Mouse (Mus musculus): Measurements from ENCODE around the gene Ctsw. TPM values are rescaled to one million over a fixed set of nuclear protein-coding genes. Genes with fewer than 3 reads are reported as not detected.
"Not testable (repeated sequence)": the region's sequence is repeated elsewhere in the genome, so short reads cannot be mapped to it uniquely, and the experiment has no call there.

Gene Ctsw
- total and polyA plus RNA-seq, 2 experiments: 0.37 to 1.5 TPM

- DNase-seq (ENCODE audit: extremely low read depth, low read depth, low spot score): no peak
- H3K4me1 ChIP-seq (ENCODE audit: control insufficient read depth, insufficient read depth, low read length): no peaks in the 10 kb centered on the region
- no peak overlapping the region for H3K9ac ChIP-seq (ENCODE audit: low read depth, low read length)
- no peaks in the 10 kb centered on the region for H3K27me3 ChIP-seq (ENCODE audit: control insufficient read depth, insufficient read depth, low read length)
- peaks cover 4% of the 10 kb centered on the region; the same call in 1 of the 2 replicates for H3K79me2 ChIP-seq (ENCODE audit: control insufficient read depth, insufficient read depth, low read length)
- no peak for TF ChIP-seq POLR2A (IDR thresholded peaks at IDR 0.05; ENCODE audit: extremely low read depth, insufficient read depth, low read length)
- TF ChIP-seq CTCF (IDR thresholded peaks at IDR 0.05; ENCODE audit: low read depth, low read length): no peak
- peaks cover 10% of the 10 kb centered on the region; the same call in 1 of the 2 replicates for H3K36me3 ChIP-seq (ENCODE audit: control insufficient read depth, insufficient read depth, low read length)
- H3K27ac ChIP-seq (replicated peaks; ENCODE audit: insufficient read depth, low read depth, low read length): no peak overlapping the region
- H3K4me3 ChIP-seq (ENCODE audit: insufficient read depth, low read depth, low read length): no peak overlapping the region
- WGBS: 86% methylated on average over 12 of the region's 12 CpGs
Measured at GRCm38 (mm10) chr19:5495353-5496051, 27.2 kb upstream of the Ctsw start.

GRCm38 (mm10) chr19:5494314-5494713 is 26.0 kb upstream of the Ctsw start:
- H3K9ac ChIP-seq (ENCODE audit: low read depth, low read length): no peak overlapping the region
- H3K4me3 ChIP-seq (ENCODE audit: insufficient read depth, low read depth, low read length): no peak overlapping the region
- TF ChIP-seq POLR2A (IDR thresholded peaks at IDR 0.05; ENCODE audit: extremely low read depth, insufficient read depth, low read length) (no peak), CTCF (IDR thresholded peaks at IDR 0.05; ENCODE audit: low read depth, low read length) (no peak)
- H3K79me2 ChIP-seq (ENCODE audit: control insufficient read depth, insufficient read depth, low read length): peaks cover 4% of the 10 kb centered on the region; the same call in 1 of the 2 replicates
- 69% methylated on average over 3 of the region's 3 CpGs for WGBS
- no peaks in the 10 kb centered on the region for H3K4me1 ChIP-seq (ENCODE audit: control insufficient read depth, insufficient read depth, low read length)
- DNase-seq (ENCODE audit: extremely low read depth, low read depth, low spot score): no peak
- peaks cover 10% of the 10 kb centered on the region; the same call in 1 of the 2 replicates for H3K36me3 ChIP-seq (ENCODE audit: control insufficient read depth, insufficient read depth, low read length)
- H3K27ac ChIP-seq (replicated peaks; ENCODE audit: insufficient read depth, low read depth, low read length): no peak overlapping the region
- H3K27me3 ChIP-seq (ENCODE audit: control insufficient read depth, insufficient read depth, low read length): no peaks in the 10 kb centered on the region

GRCm38 (mm10) chr19:5493301-5493721 is 25.0 kb upstream of the Ctsw start:
- H3K36me3 ChIP-seq (ENCODE audit: control insufficient read depth, insufficient read depth, low read length): peaks cover 10% of the 10 kb centered on the region; the same call in 1 of the 2 replicates
- H3K79me2 ChIP-seq (ENCODE audit: control insufficient read depth, insufficient read depth, low read length); H3K27ac ChIP-seq (replicated peaks; ENCODE audit: insufficient read depth, low read depth, low read length); H3K9ac ChIP-seq (ENCODE audit: low read depth, low read length); H3K27me3 ChIP-seq (ENCODE audit: control insufficient read depth, insufficient read depth, low read length); H3K4me1 ChIP-seq (ENCODE audit: control insufficient read depth, insufficient read depth, low read length); DNase-seq (ENCODE audit: extremely low read depth, low read depth, low spot score); H3K4me3 ChIP-seq (ENCODE audit: insufficient read depth, low read depth, low read length): not testable (repeated sequence)
- WGBS: 62% methylated on average over 9 of the region's 9 CpGs

- peaks cover 10% of the 10 kb centered on the region; the same call in 1 of the 2 replicates for H3K36me3 ChIP-seq (ENCODE audit: control insufficient read depth, insufficient read depth, low read length)
- DNase-seq (ENCODE audit: extremely low read depth, low read depth, low spot score): no peak
- peaks cover 4% of the 10 kb centered on the region; the same call in 1 of the 2 replicates for H3K79me2 ChIP-seq (ENCODE audit: control insufficient read depth, insufficient read depth, low read length)
- H3K4me1 ChIP-seq (ENCODE audit: control insufficient read depth, insufficient read depth, low read length): peaks cover 3% of the 10 kb centered on the region; the same call in 1 of the 2 replicates
- no peak overlapping the region for H3K9ac ChIP-seq (ENCODE audit: low read depth, low read length)
- H3K27me3 ChIP-seq (ENCODE audit: control insufficient read depth, insufficient read depth, low read length): no peaks in the 10 kb centered on the region
- TF ChIP-seq POLR2A (IDR thresholded peaks at IDR 0.05; ENCODE audit: extremely low read depth, insufficient read depth, low read length) (no peak), CTCF (IDR thresholded peaks at IDR 0.05; ENCODE audit: low read depth, low read length) (no peak)
- no peak overlapping the region for H3K27ac ChIP-seq (replicated peaks; ENCODE audit: insufficient read depth, low read depth, low read length)
- 92% methylated on average over 4 of the region's 4 CpGs for WGBS
- no peak overlapping the region for H3K4me3 ChIP-seq (ENCODE audit: insufficient read depth, low read depth, low read length)
Measured at GRCm38 (mm10) chr19:5492641-5493040, 24.3 kb upstream of the Ctsw start.

DNA sequence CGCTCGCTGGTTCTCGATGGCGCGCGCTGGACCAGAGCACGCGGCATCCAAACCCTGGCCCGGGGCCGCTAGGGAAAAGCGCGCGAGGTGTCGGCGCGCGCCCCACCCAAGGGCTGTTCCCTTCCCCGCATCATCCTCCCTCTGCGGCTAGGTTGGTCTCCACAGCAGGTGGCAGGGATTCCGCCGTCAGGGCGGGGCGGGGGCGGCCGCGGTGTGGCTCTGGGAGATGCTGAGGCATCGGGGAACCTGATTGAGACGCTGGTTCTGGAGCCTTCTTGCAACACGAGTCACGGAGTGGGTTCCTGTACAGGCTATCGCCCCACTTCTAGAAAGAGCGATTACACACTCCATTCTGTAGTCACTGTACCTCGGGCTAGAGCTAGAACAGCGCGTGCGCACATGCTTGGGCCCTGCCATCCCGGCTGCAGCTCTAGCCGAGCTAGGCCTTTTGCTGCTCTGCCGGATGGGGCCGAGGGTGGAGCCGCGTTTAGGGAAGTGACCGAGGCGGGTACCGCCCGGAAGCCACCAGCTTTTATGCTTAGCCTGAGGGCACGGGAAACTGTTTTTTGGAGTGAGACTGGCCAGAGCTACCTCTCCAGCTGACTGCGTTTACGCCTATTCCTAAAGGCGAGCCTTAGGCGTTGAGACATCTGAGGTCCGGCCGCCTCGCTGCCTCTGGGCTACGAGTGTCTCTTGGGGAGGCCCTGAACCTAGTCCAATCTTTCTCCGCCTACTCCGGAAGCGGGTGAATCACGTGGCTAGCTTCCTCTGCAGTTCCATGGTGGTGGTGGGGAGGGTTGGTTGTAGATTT is 22.8 kb upstream of the Ctsw start:
- Histone ChIP-seq H3K27ac (replicated peaks; ENCODE audit: insufficient read depth, low read depth, low read length) (peak overlapping the region; percentile 84), H3K4me3 (ENCODE audit: insufficient read depth, low read depth, low read length) (peak overlapping the region; percentile 73), H3K79me2 (ENCODE audit: control insufficient read depth, insufficient read depth, low read length) (peaks cover 4% of the 10 kb centered on the region; the same call in 1 of the 2 replicates), H3K36me3 (ENCODE audit: control insufficient read depth, insufficient read depth, low read length) (peaks cover 10% of the 10 kb centered on the region; the same call in 1 of the 2 replicates), H3K9ac (ENCODE audit: low read depth, low read length) (peak overlapping the region; percentile 75), H3K4me1 (ENCODE audit: control insufficient read depth, insufficient read depth, low read length) (peaks cover 7% of the 10 kb centered on the region; the same call in 1 of the 2 replicates), H3K27me3 (ENCODE audit: control insufficient read depth, insufficient read depth, low read length) (no peaks in the 10 kb centered on the region)
- TF ChIP-seq CTCF (IDR thresholded peaks at IDR 0.05; ENCODE audit: low read depth, low read length) (no peak), POLR2A (IDR thresholded peaks at IDR 0.05; ENCODE audit: extremely low read depth, insufficient read depth, low read length) (peak; percentile 62)
- DNase-seq (ENCODE audit: extremely low read depth, low read depth, low spot score): peak; percentile 83
- WGBS: under 1% methylated on average over 59 of the region's 59 CpGs
